In the genomic region with DNA sequence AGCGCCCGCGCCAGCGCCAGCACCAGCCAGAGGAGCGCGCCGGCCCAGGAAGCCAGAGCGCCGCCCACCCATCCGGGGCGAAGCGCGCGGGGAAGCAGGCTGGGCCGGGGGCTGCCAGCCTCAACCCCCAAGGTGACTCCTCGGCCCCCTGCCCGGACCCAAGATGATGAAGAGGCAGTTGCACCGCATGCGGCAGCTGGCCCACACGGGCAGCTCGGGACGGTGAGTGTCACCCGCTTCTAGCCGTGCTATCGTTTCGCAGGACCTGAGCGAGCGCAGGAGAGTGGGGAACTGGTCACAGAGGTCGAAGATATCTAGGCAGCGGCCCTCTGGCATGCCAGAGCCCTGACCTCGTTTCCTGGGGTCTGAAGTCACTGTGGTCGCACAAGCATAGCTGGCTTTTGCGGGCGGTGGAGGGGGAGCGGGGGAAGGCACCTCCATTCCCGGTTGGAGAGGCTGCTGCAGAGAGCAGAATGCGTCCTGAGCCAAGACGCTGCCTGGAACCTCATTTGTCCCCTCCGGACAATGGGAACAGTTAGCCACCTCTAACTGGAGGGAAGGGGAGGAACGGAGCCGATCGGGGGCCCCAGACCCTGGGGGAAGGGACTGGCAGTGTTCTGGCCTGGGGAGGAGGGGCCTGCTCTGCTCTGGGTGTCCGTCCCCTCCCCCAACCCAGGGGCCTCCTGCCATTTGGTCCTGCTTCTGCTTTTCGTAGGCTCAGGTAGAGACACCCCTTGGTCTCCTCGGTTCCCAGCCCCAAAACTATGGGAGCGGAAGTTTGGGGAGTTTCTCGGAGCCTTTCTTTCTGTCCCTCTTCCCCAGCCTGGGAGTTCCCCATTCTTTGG, we compare ENCODE assay signal across 8 mouse cellular contexts. TPM values are rescaled to one million over a fixed set of nuclear protein-coding genes. Genes with fewer than 3 reads are reported as not detected.
DNase-seq lines count a peak whose midpoint lies in the region; ATAC-seq and TF ChIP-seq lines count a peak whose summit lies in the region.

A gene (plus strand): TSS at position 29 of the 845 bp plus-strand sequence.

- peak within 1 kb of the TSS; percentile 78 for H3K27ac ChIP-seq in embryonic facial prominence, embryonic 12.5 days
- H3K27ac ChIP-seq in heart, embryonic 14.5 days (replicated peaks in 1 of 2; ENCODE audit: control insufficient read depth in 1 of 2, insufficient read depth in 1 of 2, low read depth in 2 of 2, low read length in 2 of 2): peak within 1 kb of the TSS; percentile 70 to 80
- peak within 1 kb of the TSS; percentile 74 for H3K27ac ChIP-seq in lung, embryonic 15.5 days
- 0 out of 2 replicates have a peak within 1 kb of the TSS, but pooled peaks have one; percentile 2 for H3K27ac ChIP-seq in olfactory bulb, adult 2 months (ENCODE audit: insufficient read depth, low read depth, low read length)

- no peaks in the 10 kb centered on the region for H3K27me3 ChIP-seq in embryonic facial prominence, embryonic 12.5 days
- H3K27me3 ChIP-seq in heart, embryonic 14.5 days (ENCODE audit: control insufficient read depth, insufficient read depth, low read length): no peaks in the 10 kb centered on the region
- no peaks in the 10 kb centered on the region for H3K27me3 ChIP-seq in lung, embryonic 15.5 days

- 0 out of 2 replicates have a peak, but pooled peaks have one; percentile 16 for ATAC-seq in embryonic facial prominence, embryonic 12.5 days (ENCODE audit: insufficient number of reproducible peaks, insufficient read depth, low FRiP score, low TSS enrichment)
- no peak for ATAC-seq in heart, embryonic 14.5 days (ENCODE audit: insufficient number of reproducible peaks, insufficient read depth, low FRiP score, low read depth)
- peak; percentile 69 for ATAC-seq in lung, embryonic 15.5 days (ENCODE audit: borderline replicate concordance, extremely low read depth, low FRiP score, low TSS enrichment)

- TF ChIP-seq POLR2A in olfactory bulb, adult 2 months (IDR thresholded peaks at IDR 0.05; ENCODE audit: insufficient read depth, low read depth, low read length): peak; percentile 33; the same call in 1 of the 2 replicates

- under 1% methylated on average over 46 of the region's 47 CpGs for WGBS in embryonic facial prominence, embryonic 12.5 days
- WGBS in heart, embryonic 14.5 days: under 1% methylated on average over 34 of the region's 47 CpGs
- under 1% methylated on average over 47 of the region's 47 CpGs for WGBS in lung, embryonic 15.5 days
- 5% methylated on average over 46 of the region's 47 CpGs for WGBS in olfactory bulb, adult 2 months

- no peaks in the 10 kb centered on the region for H3K9me3 ChIP-seq in embryonic facial prominence, embryonic 12.5 days
- no peaks in the 10 kb centered on the region for H3K9me3 ChIP-seq in heart, embryonic 14.5 days (ENCODE audit: control insufficient read depth, low read length)
- H3K9me3 ChIP-seq in lung, embryonic 15.5 days: no peaks in the 10 kb centered on the region

- H3K4me2 ChIP-seq in embryonic facial prominence, embryonic 12.5 days (replicated peaks): peak within 1 kb of the TSS; percentile 81
- peak within 1 kb of the TSS; percentile 92 for H3K4me2 ChIP-seq in heart, embryonic 14.5 days (ENCODE audit: low read length)
- H3K4me2 ChIP-seq in lung, embryonic 15.5 days: peak within 1 kb of the TSS; percentile 90

- peak within 1 kb of the TSS; percentile 75 for H3K4me3 ChIP-seq in embryonic facial prominence, embryonic 12.5 days
- peak within 1 kb of the TSS; percentile 82 to 95 for H3K4me3 ChIP-seq in heart, embryonic 14.5 days (ENCODE audit: control insufficient read depth in 1 of 2, insufficient read depth in 1 of 2, low read depth in 1 of 2, low read length in 2 of 2)
- H3K4me3 ChIP-seq in lung, embryonic 15.5 days: peak within 1 kb of the TSS; percentile 86
- H3K4me3 ChIP-seq in olfactory bulb, adult 2 months (ENCODE audit: insufficient read depth, low read depth, low read length): peak within 1 kb of the TSS; percentile 63

- H3K9ac ChIP-seq in embryonic facial prominence, embryonic 12.5 days: peak within 1 kb of the TSS; percentile 80
- H3K9ac ChIP-seq in heart, embryonic 14.5 days (ENCODE audit: low read length): peak within 1 kb of the TSS; percentile 87
- peak within 1 kb of the TSS; percentile 87 for H3K9ac ChIP-seq in lung, embryonic 15.5 days

- no peak for TF ChIP-seq CTCF in olfactory bulb, adult 2 months (IDR thresholded peaks at IDR 0.05; ENCODE audit: insufficient read depth, low read depth, low read length)

- H3K36me3 ChIP-seq in embryonic facial prominence, embryonic 12.5 days: peaks cover 25% of the 10 kb centered on the region
- H3K36me3 ChIP-seq in heart, embryonic 14.5 days (ENCODE audit: control insufficient read depth, insufficient read depth, low read length): peaks cover 39% of the 10 kb centered on the region
- H3K36me3 ChIP-seq in lung, embryonic 15.5 days: peaks cover 24% of the 10 kb centered on the region

- peaks cover 28% of the 10 kb centered on the region for H3K4me1 ChIP-seq in embryonic facial prominence, embryonic 12.5 days
- H3K4me1 ChIP-seq in heart, embryonic 14.5 days (ENCODE audit: control insufficient read depth in 2 of 2, insufficient read depth in 2 of 2, low read length in 2 of 2): peaks cover 31 to 52% of the 10 kb centered on the region in 2 experiments
- H3K4me1 ChIP-seq in lung, embryonic 15.5 days: peaks cover 51% of the 10 kb centered on the region
- peaks cover 32% of the 10 kb centered on the region for H3K4me1 ChIP-seq in olfactory bulb, adult 2 months (ENCODE audit: control insufficient read depth, insufficient read depth, low read length)

- DNase-seq in A20 (ENCODE audit: low read depth, low spot score) (peak; percentile 86), NIH3T3 (ENCODE audit: low read depth) (peak; percentile 85)
- DNase-seq in kidney, postnatal 14 days: peak; percentile 83
- DNase-seq in thymus, postnatal 4 days: peak; percentile 90

RNA-seq across cellular contexts. Expression of the gene that starts here (rescaled TPM):
- polyA plus RNA-seq in embryonic facial prominence, embryonic 12.5 days (2016; fragmentation: Nextera tagmentation; extraction: Ambion mirVana): 39.4 and 42.2 TPM in 2 replicates
- polyA plus RNA-seq in heart, embryonic 14.5 days (2014; fragmentation: Nextera tagmentation; extraction: Ambion mirVana): 13.6 and 14.5 TPM in 2 replicates
- 31.9 and 35.5 TPM in 2 replicates for polyA plus RNA-seq in lung, embryonic 15.5 days (2015; fragmentation: Nextera tagmentation; extraction: Ambion mirVana)
- polyA plus RNA-seq in olfactory bulb, adult 2 months (2012; ENCODE audit: insufficient read depth, insufficient read length, low replicate concordance, missing spikeins): not detected in 2 replicates

Comparison
In these comparisons a context has a peak if more than half of its experiments do, and no peak if none do; other contexts are left out.
1. H3K27ac ChIP-seq: peak in every context shown above with its lines; median percentile 78 in embryonic facial prominence, embryonic 12.5 days; 75 in heart, embryonic 14.5 days; 74 in lung, embryonic 15.5 days; 2 in olfactory bulb, adult 2 months.